Mouse (Mus musculus) stomach, postnatal 0 days (tissue): ENCODE measurements around the gene Ago1. TPM values are rescaled to one million over a fixed set of nuclear protein-coding genes. Genes with fewer than 3 reads are reported as not detected.

ENCODE experiments used
- ATAC-seq: fragments of 200-750 bp; cut with Nextera tagmentation; 2 replicates; pipeline ENCODE4 v1.8.0; 2017; ENCODE audit not compliant: low FRiP score, low TSS enrichment
- DNase-seq: peaks from one replicate; pipeline ENCODE4 v3.0.0-alpha.2; 2016; ENCODE audit warnings: low spot score
- H3K27ac ChIP-seq: fragments of 300-500 bp; sonication (generic); replicated peaks from 2 replicates; pipeline ENCODE4 v1.5.1; 2014; ENCODE audit warnings: mild to moderate bottlenecking, control low read depth
- H3K27me3 ChIP-seq: fragments of 300-500 bp; sonication (generic); 2 replicates; pipeline ENCODE4 v1.6.1; 2014; ENCODE audit warnings: low read length; ENCODE audit not compliant: control insufficient read depth, insufficient read depth
- H3K36me3 ChIP-seq: fragments of 300-500 bp; sonication (generic); 2 replicates; pipeline ENCODE4 v1.6.1; 2014; ENCODE audit warnings: low read length, mixed read lengths; ENCODE audit not compliant: control insufficient read depth, insufficient read depth
- H3K4me1 ChIP-seq: fragments of 300-500 bp; sonication (generic); replicated peaks from 2 replicates; pipeline ENCODE4 v1.6.1; 2014; ENCODE audit warnings: antibody characterized with exemption; ENCODE audit not compliant: control insufficient read depth, insufficient read depth
- H3K4me2 ChIP-seq: fragments of 300-500 bp; sonication (generic); replicated peaks from 2 replicates; pipeline ENCODE4 v1.6.1; 2014; ENCODE audit warnings: low read depth, mild to moderate bottlenecking, control low read depth, moderate library complexity
- H3K4me3 ChIP-seq: fragments of 300-500 bp; sonication (generic); 2 replicates; pipeline ENCODE4 v1.5.1; 2014; ENCODE audit warnings: low read depth, low read length, control low read depth
- H3K9ac ChIP-seq: fragments of 300-500 bp; sonication (generic); 2 replicates; pipeline ENCODE4 v1.6.1; 2014; ENCODE audit warnings: mild to moderate bottlenecking, low read length, control low read depth, mixed read lengths
- H3K9me3 ChIP-seq: fragments of 300-500 bp; sonication (generic); 2 replicates; pipeline ENCODE4 v1.6.1; 2016; ENCODE audit warnings: low read length; ENCODE audit not compliant: control insufficient read depth
- CTCF ChIP-seq: IDR thresholded peaks from 2 replicates; pipeline ENCODE4 v1.5.1; 2016; ENCODE audit warnings: antibody characterized with exemption, low read depth, mild to moderate bottlenecking, moderate library complexity
- EP300 ChIP-seq: optimal IDR thresholded peaks from 2 replicates; pipeline ENCODE3; 2016; ENCODE audit warnings: antibody characterized with exemption
- WGBS: fragments of 180-500 bp; shearing (Covaris S2); extraction: QIAGEN DNeasy Blood & Tissue Kit; methylation state at CpG from one replicate; pipeline ENCODE4 v1.1.7; 2014; 5-methylcytosine and 5-hydroxymethylcytosine counted together
- polyA plus RNA-seq: library from polyadenylated mRNA; unstranded; fragments of >200 nt; fragmentation: Nextera tagmentation; extraction: Ambion mirVana; gene quantifications from 2 replicates; pipeline ENCODE4 v1.2.1, GENCODE M21; 2015

The Ago1 gene
- polyA plus RNA-seq, 1 experiment from 2014 or later: 2.5 TPM

GRCm38 (mm10) chr4:126468925-126469324 is 542 bp upstream of the Ago1 start:
- Histone ChIP-seq H3K9ac (0 out of 2 replicates have a peak overlapping the region, but pooled peaks have one; percentile 18), H3K27me3 (no peaks in the 10 kb centered on the region), H3K4me3 (peak overlapping the region; percentile 95), H3K9me3 (no peaks in the 10 kb centered on the region), H3K36me3 (no peaks in the 10 kb centered on the region), H3K4me2 (peak overlapping the region; percentile 83), H3K4me1 (peaks cover 10% of the 10 kb centered on the region; the same call in 1 of the 2 replicates), H3K27ac (0 out of 2 replicates have a peak overlapping the region, but pooled peaks have one; percentile 4)
- no peak for TF ChIP-seq CTCF
- TF ChIP-seq EP300: no peak
- WGBS: 7% methylated on average over 8 of the region's 8 CpGs
- ATAC-seq: no peak
- DNase-seq: no peak

- DNase-seq: peak; percentile 76
- Histone ChIP-seq H3K9ac (peak overlapping the region; percentile 85), H3K9me3 (no peaks in the 10 kb centered on the region), H3K4me2 (peak overlapping the region; percentile 83), H3K27me3 (no peaks in the 10 kb centered on the region), H3K27ac (peak overlapping the region; percentile 86), H3K4me1 (peaks cover 10% of the 10 kb centered on the region; the same call in 1 of the 2 replicates), H3K4me3 (peak overlapping the region; percentile 95), H3K36me3 (no peaks in the 10 kb centered on the region)
- ATAC-seq: peak; percentile 56
- TF ChIP-seq CTCF (no peak), EP300 (no peak)
- WGBS: 1% methylated on average over 18 of the region's 25 CpGs
These were observed 580 bp downstream of the Ago1 start for GRCm38 (mm10) chr4:126467721-126468284.

- no peak for ATAC-seq
- DNase-seq: no peak
- H3K9me3 ChIP-seq: no peaks in the 10 kb centered on the region
- H3K27me3 ChIP-seq: no peaks in the 10 kb centered on the region
- H3K4me2 ChIP-seq: no peak overlapping the region; the same call in 1 of the 2 replicates
- TF ChIP-seq EP300: no peak
- TF ChIP-seq CTCF: no peak
- H3K27ac ChIP-seq: 0 out of 2 replicates have a peak overlapping the region, but pooled peaks have one; percentile 20
- 36% methylated on average over 8 of the region's 8 CpGs for WGBS
- H3K36me3 ChIP-seq: no peaks in the 10 kb centered on the region
- H3K4me3 ChIP-seq: no peak overlapping the region
- no peak overlapping the region for H3K9ac ChIP-seq
- H3K4me1 ChIP-seq: peaks cover 10% of the 10 kb centered on the region; the same call in 1 of the 2 replicates
These were observed 2.1 kb downstream of the Ago1 start for GRCm38 (mm10) chr4:126466251-126466750.

GRCm38 (mm10) chr4:126465843-126466242 is 2.5 kb downstream of the Ago1 start:
- H3K36me3 ChIP-seq: no peaks in the 10 kb centered on the region
- no peak for ATAC-seq
- WGBS: 18% methylated on average over 8 of the region's 8 CpGs
- no peak overlapping the region for H3K9ac ChIP-seq
- H3K4me3 ChIP-seq: no peak overlapping the region
- DNase-seq: peak; percentile 28
- no peak overlapping the region; the same call in 1 of the 2 replicates for H3K4me2 ChIP-seq
- H3K27ac ChIP-seq: 0 out of 2 replicates have a peak overlapping the region, but pooled peaks have one; percentile 0
- H3K4me1 ChIP-seq: peaks cover 10% of the 10 kb centered on the region; the same call in 1 of the 2 replicates
- no peaks in the 10 kb centered on the region for H3K9me3 ChIP-seq
- TF ChIP-seq EP300 (no peak), CTCF (no peak)
- H3K27me3 ChIP-seq: no peaks in the 10 kb centered on the region

- no peak for DNase-seq
- peaks cover 10% of the 10 kb centered on the region; the same call in 1 of the 2 replicates for H3K4me1 ChIP-seq
- no peak for TF ChIP-seq CTCF
- H3K4me2 ChIP-seq: no peak overlapping the region
- no peaks in the 10 kb centered on the region for H3K27me3 ChIP-seq
- no peak for ATAC-seq
- no peaks in the 10 kb centered on the region for H3K9me3 ChIP-seq
- H3K9ac ChIP-seq: no peak overlapping the region
- H3K27ac ChIP-seq: no peak overlapping the region
- no peak overlapping the region for H3K4me3 ChIP-seq
- 23% methylated on average over 2 of the region's 2 CpGs for WGBS
- peaks cover 2% of the 10 kb centered on the region; the same call in 1 of the 2 replicates for H3K36me3 ChIP-seq
These were observed 3.5 kb downstream of the Ago1 start for GRCm38 (mm10) chr4:126464892-126465235.

- ATAC-seq (no peak), DNase-seq (no peak)
- 33% methylated on average over 4 of the region's 4 CpGs for WGBS
- H3K36me3 ChIP-seq: peaks cover 2% of the 10 kb centered on the region; the same call in 1 of the 2 replicates
- no peaks in the 10 kb centered on the region for H3K27me3 ChIP-seq
- peaks cover 10% of the 10 kb centered on the region; the same call in 1 of the 2 replicates for H3K4me1 ChIP-seq
- H3K4me3 ChIP-seq: no peak overlapping the region
- TF ChIP-seq CTCF (no peak), EP300 (no peak)
- H3K9me3 ChIP-seq: no peaks in the 10 kb centered on the region
- H3K4me2 ChIP-seq: no peak overlapping the region
- no peak overlapping the region for H3K9ac ChIP-seq
- no peak overlapping the region for H3K27ac ChIP-seq
These were observed 4.0 kb downstream of the Ago1 start for GRCm38 (mm10) chr4:126464189-126464891.
